Mouse (Mus musculus) G1E-ER4 (cell line): ENCODE results near the gene Nadk2. TPM values are rescaled to one million over a fixed set of nuclear protein-coding genes. Genes with fewer than 3 reads are reported as not detected.

Experiments
- GATA1 ChIP-seq: IDR thresholded peaks from one replicate; pipeline ENCODE4 v1.8.0; 2012; ENCODE audit warnings: low read length, inconsistent platforms
- polyA plus RNA-seq: library from polyadenylated mRNA; stranded (reverse); fragments of >175 nt; gene quantifications from 2 replicates; pipeline ENCODE4 v1.2.3, GENCODE M21; 2012

Nadk2 gene
- polyA plus RNA-seq, 1 experiment, result 158 TPM

DNA sequence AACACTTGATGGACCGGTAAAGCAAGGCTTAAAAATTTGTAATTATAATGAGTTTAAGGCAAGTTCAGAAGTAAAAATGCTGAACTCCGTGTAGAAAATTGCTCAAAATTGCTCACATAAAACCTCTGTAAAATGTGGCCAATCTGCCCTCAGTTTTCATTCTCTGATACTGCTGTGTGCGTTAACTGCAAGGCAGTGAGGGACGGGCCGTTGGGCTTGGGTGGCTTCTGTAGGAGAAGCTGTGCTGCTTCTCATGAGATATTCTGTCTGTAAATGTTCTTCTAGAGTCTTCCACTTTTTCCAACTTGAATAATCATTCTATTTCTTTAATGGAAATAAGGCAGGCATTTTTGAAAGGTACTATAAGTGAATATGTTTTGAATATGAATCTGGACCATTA is 8.6 kb downstream of the Nadk2 start:
- no peak for TF ChIP-seq GATA1

- TF ChIP-seq GATA1, result no peak
These were observed 9.1 kb downstream of the Nadk2 start for GRCm38 (mm10) chr15:9080206-9080605.

DNA sequence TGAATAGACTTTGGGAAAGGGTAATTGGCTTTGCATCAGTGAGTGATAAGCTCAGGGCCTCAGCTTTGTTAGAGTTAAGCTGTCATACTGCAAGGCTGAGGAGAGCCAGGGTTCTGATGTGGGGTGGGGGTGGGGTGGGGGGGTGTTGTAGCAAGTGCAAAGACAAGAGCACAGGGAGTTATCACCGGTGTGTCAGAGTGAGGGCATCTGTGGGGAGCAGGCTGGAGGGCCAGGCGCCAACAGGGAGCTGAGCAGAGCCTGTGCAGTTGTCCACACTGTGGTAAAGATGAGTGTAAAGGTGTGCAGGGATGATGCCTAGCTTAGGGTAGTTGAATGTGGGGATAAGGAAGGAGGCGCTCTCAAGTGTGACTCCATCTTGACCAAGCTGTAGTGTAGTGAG is 10.2 kb downstream of the Nadk2 start:
- TF ChIP-seq GATA1, result no peak

DNA sequence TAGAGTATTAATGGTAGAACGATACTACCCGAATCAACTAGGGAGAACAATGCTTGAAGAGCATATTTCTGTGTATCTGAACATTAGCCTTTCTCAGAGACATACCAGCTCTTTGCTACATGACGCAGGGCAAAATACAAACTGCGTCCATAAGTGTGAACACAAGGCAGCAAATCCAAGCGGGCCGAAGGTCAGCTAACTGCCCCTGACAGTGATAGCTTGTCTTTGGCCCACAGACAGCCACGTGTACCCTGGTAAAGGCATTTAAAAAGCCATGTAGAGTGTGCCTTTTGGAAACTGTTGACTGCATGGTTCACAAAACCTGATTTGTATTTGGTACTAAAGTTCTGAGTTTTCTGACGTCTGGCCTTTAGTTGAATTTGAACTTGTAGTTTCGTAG is 11.7 kb downstream of the Nadk2 start:
- no peak for TF ChIP-seq GATA1

DNA sequence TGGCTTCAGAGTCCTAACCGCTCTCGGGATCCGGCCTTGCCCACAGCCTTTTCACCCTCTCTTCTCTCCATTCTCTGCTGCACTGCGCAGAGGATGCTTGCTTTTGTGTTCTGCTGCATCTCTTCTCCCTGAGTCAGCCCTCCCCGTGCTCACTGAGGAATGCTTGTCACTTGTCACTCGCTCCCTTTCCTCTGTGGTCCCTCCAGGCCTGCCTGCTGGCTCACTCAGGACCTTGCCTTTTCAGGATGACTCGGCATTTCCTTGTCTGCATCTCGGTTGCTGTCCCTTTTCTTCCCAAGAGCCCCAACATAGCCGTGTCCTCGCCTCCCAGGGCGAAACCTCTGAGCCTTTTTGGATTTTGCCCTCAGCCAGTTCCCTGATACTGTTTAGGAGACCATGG is 15.8 kb downstream of the Nadk2 start:
- TF ChIP-seq GATA1, result no peak

DNA sequence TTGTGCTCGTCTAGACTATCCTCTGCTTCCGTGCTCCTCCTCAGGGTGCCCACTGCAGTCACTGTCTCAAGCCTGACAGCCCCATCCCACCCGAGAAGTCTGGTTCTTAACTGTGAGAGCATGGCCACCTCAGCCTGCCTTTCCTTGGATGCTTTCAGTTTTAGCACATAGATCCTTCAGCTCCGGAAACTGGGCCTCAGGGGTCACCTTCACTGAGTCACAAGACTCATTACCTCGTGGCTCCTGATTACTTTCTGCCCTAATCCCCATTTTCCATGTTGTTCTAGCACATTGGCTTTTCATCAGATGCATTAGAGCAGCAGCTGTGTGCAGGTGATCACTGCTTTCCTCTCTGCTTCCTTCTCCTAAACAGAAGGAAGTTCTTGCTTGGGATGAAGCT is 16.4 kb downstream of the Nadk2 start:
- no peak for TF ChIP-seq GATA1

DNA sequence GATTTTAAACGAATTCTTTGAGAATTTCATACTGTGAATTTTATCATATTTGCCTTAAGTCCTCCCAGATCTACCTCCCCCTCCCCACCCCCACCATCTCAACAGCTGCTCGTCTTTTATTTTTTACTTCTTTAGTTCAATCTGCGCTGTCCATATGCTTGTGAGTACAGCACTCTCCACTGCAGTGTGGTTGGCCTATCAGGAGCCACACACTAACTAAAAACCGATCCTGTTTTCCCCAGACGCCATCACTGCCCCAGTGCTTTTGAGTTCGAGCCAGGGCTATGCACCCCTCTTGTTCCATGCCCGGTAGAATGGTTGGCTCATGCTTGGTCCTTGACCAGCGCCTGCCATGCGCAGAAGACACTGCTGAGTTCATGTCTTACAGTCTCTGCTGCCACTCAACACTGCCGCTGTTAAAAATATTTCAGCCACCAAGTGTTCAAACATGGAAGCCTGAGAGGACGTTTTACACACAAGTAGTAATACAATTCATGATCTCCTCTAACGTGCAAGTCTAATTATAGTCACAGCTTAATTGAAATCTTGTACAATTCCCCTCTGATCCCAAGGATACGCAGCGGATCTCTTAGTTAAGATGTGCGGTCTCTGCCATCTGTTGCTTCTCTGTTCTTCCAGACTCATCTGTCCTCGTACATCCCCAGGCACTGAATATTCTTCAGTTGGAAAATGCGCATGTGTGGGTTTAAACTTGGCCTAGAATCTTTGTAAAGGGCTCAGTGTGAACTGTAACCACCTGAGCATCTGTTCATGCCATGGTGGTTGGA is 17.0 kb downstream of the Nadk2 start:
- TF ChIP-seq GATA1, result no peak

GRCm38 (mm10) chr15:9088683-9089072 is 17.6 kb downstream of the Nadk2 start:
- TF ChIP-seq GATA1, result no peak

- TF ChIP-seq GATA1, result no peak
These were observed 18.2 kb downstream of the Nadk2 start for GRCm38 (mm10) chr15:9089136-9089720.

DNA sequence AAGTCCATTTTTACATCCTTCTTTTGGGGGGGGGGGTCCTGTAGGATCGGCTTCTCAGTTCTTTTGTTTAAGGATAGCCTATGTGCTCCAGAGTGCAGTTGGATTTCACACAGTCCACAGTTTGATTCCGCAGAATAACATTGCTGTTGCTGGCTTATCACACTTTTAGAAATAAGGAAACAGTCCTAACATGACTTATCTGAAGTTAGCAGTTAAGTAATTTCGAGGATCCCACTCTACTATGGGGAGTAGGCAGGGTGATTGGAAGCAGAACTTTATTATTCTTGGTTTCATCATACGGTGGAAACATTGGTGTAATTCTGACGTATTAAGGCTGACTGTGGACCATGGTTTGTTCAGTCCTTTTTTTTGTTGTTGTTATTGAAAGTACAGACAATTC is 19.6 kb downstream of the Nadk2 start:
- no peak for TF ChIP-seq GATA1

- TF ChIP-seq GATA1, result no peak
These were observed 22.7 kb downstream of the Nadk2 start for GRCm38 (mm10) chr15:9093598-9094365.

DNA sequence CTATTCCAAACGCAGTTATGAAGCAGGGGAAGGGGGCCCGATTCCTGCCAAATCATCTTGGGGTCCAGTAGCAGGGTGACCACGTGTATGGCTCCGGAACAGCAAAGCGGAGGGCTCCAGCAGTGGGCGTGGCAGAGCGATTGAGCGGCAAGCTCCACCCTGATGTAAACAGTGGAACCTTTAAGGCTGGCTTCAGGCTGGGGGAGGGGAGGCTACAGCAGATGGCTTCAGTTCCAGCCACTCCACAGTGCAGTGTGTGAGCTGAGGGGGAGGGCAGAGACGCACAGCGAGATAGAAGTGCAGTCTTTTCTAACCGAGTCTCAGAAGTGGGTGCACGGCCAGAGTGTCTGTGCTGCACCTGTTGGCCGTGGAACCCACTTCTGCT is 23.3 kb downstream of the Nadk2 start:
- no peak for TF ChIP-seq GATA1

- no peak for TF ChIP-seq GATA1
These were observed 25.8 kb downstream of the Nadk2 start for GRCm38 (mm10) chr15:9096865-9097264.

DNA sequence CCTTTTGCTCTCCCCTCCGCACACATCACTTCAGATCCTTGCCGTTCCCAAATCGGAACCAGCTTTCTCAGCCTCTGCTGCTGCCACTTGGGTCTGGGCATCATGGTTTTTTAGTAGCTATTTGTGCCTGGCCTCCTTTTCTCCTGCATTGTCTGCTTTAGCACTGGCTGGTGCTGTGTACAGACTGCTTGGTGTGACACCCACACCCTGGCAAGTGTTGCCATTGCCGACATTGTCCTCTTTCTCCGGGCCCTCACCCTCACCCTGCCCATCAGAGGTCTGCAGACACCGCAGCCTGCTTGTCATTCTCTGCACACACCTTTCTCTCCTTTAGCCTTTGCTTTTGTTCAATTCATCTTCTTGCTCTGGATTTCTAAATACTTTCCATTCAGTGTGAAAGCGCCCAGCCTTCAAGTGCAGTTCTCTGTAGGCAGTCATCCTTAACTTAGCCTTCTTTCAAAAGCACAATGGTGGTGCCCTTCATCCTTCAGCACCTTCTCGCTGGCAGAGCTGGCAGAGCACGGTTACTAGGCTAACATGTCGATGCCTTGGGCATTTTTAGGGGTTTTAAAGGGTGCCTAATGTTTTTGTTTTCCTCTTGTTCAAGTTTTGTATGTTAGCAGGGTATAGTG is 29.5 kb downstream of the Nadk2 start:
- no peak for TF ChIP-seq GATA1

GRCm38 (mm10) chr15:9106303-9107074 is 35.4 kb downstream of the Nadk2 start:
- TF ChIP-seq GATA1, result no peak
